Mouse (Mus musculus) embryonic fibroblast, embryonic 13.5 days (primary cell): ENCODE data around the gene Ankrd11. TPM values are rescaled to one million over a fixed set of nuclear protein-coding genes. Genes with fewer than 3 reads are reported as not detected.

Source experiments
- H3K27ac ChIP-seq: 2 replicates; pipeline ENCODE4 v1.5.1; 2012; ENCODE audit warnings: low read length, control low read depth, inconsistent platforms; ENCODE audit not compliant: insufficient read depth
- H3K4me1 ChIP-seq: 2 replicates; pipeline ENCODE4 v1.6.1; 2011; ENCODE audit warnings: low read length; ENCODE audit not compliant: control insufficient read depth, insufficient read depth
- H3K4me3 ChIP-seq: 2 replicates; pipeline ENCODE4 v1.5.1; 2011; ENCODE audit warnings: mild to moderate bottlenecking, control low read depth, low read length; ENCODE audit not compliant: insufficient read depth
- CTCF ChIP-seq: IDR thresholded peaks from 2 replicates; pipeline ENCODE4 v1.5.1; 2011; ENCODE audit warnings: mild to moderate bottlenecking, control low read depth, low read length, moderate library complexity, borderline replicate concordance; ENCODE audit not compliant: insufficient read depth
- POLR2A ChIP-seq: IDR thresholded peaks from 2 replicates; pipeline ENCODE4 v1.6.1; 2011; ENCODE audit warnings: low read depth, mild to moderate bottlenecking, control low read depth, low read length, moderate library complexity
- polyA plus RNA-seq: library from polyadenylated mRNA; stranded (reverse); fragments of >200 nt; gene quantifications from 2 replicates; pipeline ENCODE4 v1.2.4, GENCODE M21; 2011; ENCODE audit warnings: low read depth; ENCODE audit not compliant: missing spikeins, insufficient read length

The Ankrd11 gene
- polyA plus RNA-seq, 1 experiment: 83.5 TPM

DNA sequence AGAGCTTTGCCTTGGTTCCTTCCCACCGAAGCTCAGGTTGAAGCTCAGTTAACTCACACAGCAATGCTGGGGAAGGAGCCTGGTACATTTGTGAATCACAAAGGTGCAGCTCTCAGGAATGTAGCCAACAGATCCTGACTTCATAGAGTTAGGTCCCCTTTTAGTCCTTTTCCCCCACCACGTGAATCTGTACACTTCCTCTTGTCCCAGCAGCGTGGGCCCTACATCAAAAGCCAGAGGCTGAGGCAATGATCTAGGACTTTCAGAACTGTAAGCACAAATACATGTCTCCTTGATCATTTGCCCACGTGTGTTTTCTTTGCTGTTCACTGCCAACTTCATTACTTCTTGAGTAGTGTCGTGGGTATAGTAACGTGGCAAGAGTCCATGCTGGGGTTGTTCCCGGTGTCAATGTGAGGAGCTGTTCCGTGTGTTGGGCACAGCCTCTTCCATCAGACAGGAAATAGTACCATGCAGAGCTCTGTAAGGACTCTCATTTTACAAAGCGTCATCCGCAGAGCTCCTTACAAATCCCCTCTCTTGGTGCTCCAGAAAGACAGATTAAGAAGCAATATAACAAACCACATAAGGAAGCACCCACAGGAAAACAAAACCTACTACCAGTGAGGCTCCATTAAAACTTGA, 62.1 kb downstream of the Ankrd11 start:
- TF ChIP-seq CTCF (no peak), POLR2A (no peak)
- no peak overlapping the region for H3K4me3 ChIP-seq
- H3K27ac ChIP-seq: no peak overlapping the region
- H3K4me1 ChIP-seq: peaks cover 15% of the 10 kb centered on the region

GRCm38 (mm10) chr8:122979424-122979823, 62.7 kb downstream of the Ankrd11 start:
- no peak for TF ChIP-seq POLR2A
- TF ChIP-seq CTCF: no peak
- Histone ChIP-seq H3K4me3 (no peak overlapping the region), H3K27ac (no peak overlapping the region), H3K4me1 (peaks cover 15% of the 10 kb centered on the region)

- Histone ChIP-seq H3K4me3 (no peak overlapping the region), H3K27ac (no peak overlapping the region), H3K4me1 (peaks cover 11% of the 10 kb centered on the region; the same call in 1 of the 2 replicates)
- TF ChIP-seq CTCF (no peak), POLR2A (no peak)
These were observed 66.0 kb downstream of the Ankrd11 start for GRCm38 (mm10) chr8:122976046-122976445.

DNA sequence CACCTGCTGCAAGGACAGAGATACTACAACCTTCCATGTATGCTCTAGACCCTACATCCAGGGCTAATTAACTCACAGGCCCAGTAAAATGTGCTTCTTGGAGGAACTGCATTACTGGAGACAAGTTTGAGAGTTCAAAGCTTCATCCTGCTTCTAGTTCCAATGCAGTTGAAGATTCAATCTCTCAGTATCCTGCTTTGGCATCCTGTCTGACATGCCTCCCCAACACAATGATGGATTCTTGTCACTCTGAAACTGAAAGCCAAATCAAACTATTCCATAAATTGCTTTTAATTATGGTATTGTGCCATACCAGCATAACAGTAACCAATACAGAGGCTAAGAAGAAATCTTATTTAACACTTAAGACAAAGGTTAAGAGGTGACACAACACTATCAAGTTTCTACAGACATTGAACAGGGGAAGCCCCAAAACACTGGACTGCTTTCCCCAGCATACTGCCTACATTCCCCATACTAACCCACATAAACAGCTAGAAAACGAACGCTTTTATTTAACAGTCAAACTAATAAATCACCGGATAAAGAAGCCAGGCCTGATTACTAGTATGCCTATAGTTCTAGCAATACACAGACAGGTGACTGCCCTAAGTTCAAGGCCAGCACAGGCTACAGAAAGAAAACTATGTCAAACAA, 72.0 kb downstream of the Ankrd11 start:
- H3K4me3 ChIP-seq: no peak overlapping the region
- no peaks in the 10 kb centered on the region for H3K4me1 ChIP-seq
- TF ChIP-seq CTCF: no peak
- TF ChIP-seq POLR2A: no peak
- no peak overlapping the region for H3K27ac ChIP-seq

- no peak overlapping the region for H3K27ac ChIP-seq
- TF ChIP-seq POLR2A: no peak
- TF ChIP-seq CTCF: no peak
- no peaks in the 10 kb centered on the region for H3K4me1 ChIP-seq
- no peak overlapping the region for H3K4me3 ChIP-seq
These were observed 73.9 kb downstream of the Ankrd11 start for GRCm38 (mm10) chr8:122968145-122968544.

DNA sequence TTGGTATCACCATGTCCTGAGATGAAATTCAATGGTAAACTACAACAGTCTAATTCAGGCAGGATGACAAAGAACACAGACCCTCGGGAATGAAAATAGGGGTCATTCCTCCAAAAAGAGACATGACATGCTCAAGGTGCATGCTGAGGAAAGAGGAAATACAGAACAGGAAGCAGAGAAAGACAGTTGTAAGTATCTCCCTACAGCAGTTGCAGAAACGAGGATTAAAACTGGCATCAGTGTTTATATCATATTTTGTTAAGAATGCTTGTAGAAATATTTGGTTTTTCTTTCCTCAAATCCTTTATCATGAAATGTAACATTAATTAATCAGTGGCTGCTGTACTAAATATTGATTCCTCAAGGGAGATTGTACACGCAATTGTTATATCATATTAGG, 75.4 kb downstream of the Ankrd11 start:
- TF ChIP-seq CTCF (no peak), POLR2A (no peak)
- no peaks in the 10 kb centered on the region for H3K4me1 ChIP-seq
- H3K4me3 ChIP-seq: no peak overlapping the region
- H3K27ac ChIP-seq: no peak overlapping the region

GRCm38 (mm10) chr8:122962046-122962445, 80.0 kb downstream of the Ankrd11 start:
- Histone ChIP-seq H3K4me3 (no peak overlapping the region), H3K27ac (no peak overlapping the region), H3K4me1 (peaks cover 4% of the 10 kb centered on the region)
- no peak for TF ChIP-seq POLR2A
- TF ChIP-seq CTCF: no peak

DNA sequence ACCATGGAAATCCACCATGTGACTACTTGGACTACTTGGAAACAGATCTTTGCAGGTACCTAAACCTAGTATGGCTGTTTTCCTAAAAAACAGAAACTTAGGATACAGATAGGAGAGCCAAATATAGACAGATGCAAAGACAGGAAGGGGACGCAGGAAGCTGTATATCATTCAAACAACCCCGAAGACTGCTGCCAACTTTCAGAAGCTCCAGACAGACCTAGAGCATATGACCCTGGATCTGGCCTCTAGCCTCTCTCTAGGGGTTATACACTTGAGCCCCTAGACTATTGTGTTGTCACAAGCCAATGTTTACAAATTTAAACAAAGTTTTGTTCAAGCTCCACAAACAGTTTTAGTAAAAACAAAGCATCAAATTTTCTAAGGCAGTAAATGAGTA, 80.6 kb downstream of the Ankrd11 start:
- H3K4me3 ChIP-seq: no peak overlapping the region
- TF ChIP-seq POLR2A (no peak), CTCF (no peak)
- no peak overlapping the region for H3K27ac ChIP-seq
- peaks cover 4% of the 10 kb centered on the region for H3K4me1 ChIP-seq

- TF ChIP-seq POLR2A (no peak), CTCF (no peak)
- no peak overlapping the region for H3K4me3 ChIP-seq
- peaks cover 4% of the 10 kb centered on the region for H3K4me1 ChIP-seq
- no peak overlapping the region for H3K27ac ChIP-seq
These were observed 81.1 kb downstream of the Ankrd11 start for GRCm38 (mm10) chr8:122960932-122961331.

DNA sequence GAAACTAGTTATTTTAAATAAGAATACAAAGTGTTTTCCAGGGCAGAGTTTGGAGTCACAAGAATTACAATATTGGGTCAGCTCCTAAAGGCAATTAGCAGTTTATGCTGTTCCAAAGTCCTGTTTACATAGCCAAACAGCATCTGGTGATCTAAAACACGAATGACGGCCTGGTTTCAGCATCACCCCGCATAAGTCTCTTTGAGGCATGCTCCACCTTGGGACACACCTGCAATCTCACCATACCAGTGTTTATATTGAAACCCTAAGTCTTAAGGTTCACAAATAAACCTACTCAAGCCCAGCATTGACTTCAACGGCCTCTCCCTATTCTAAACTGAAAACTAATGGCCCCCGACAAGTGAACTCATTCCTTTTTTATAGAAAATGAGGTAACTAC, 81.8 kb downstream of the Ankrd11 start:
- H3K4me3 ChIP-seq: no peak overlapping the region
- peaks cover 4% of the 10 kb centered on the region for H3K4me1 ChIP-seq
- no peak for TF ChIP-seq POLR2A
- no peak for TF ChIP-seq CTCF
- H3K27ac ChIP-seq: no peak overlapping the region

DNA sequence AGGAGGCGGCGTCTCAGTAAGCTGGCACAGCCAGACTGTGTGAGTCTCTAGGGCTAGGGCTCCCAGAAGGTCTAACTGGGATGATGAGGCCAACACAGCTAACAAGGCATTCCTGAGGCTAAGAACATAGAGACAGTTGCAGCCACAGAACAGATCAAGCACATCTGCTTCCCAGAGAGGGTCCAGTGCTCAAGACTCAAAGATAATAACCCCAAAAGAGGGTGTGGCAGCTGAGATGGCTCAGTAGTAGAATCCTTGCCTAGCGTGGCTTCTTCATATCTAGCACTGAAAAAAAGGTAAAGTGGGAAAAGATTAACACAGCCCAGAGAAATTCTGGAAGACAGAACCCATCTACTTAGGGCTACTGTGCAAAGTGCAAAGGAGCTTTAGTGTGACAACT, 86.1 kb downstream of the Ankrd11 start:
- TF ChIP-seq POLR2A (no peak), CTCF (no peak)
- H3K4me1 ChIP-seq: peaks cover 6% of the 10 kb centered on the region; the same call in 1 of the 2 replicates
- no peak overlapping the region for H3K27ac ChIP-seq
- H3K4me3 ChIP-seq: no peak overlapping the region
